Mouse (Mus musculus) left cerebral cortex, postnatal 14 days (tissue): Measurements from ENCODE around the gene Ankrd9. TPM values are rescaled to one million over a fixed set of nuclear protein-coding genes. Genes with fewer than 3 reads are reported as not detected.

Experiments used
- DNase-seq, 2 experiments: peaks; one replicate each; pipeline ENCODE4 v3.0.0; 2021 to 2022; ENCODE audit warnings: low spot score in 2 of 2, mixed read lengths in 1 of 2
- intact Hi-C: fragments of 180-260 bp; cut with DNase I; formaldehyde crosslinking; loops from one replicate; pipeline ENCODE4 v1.15.1; 2025
- total RNA-seq, 2 experiments: library from RNA; stranded (reverse); gene quantifications; 2 replicates each; pipeline ENCODE4 v1.2.3; 2021

Gene Ankrd9
- total RNA-seq, 2 experiments from 2014 or later, result 12.2 to 14.5 TPM

- peak; percentile 90 for DNase-seq
- intact Hi-C loops, result loop anchor here (2.0 to 5.0 kb wide), 2 partner anchors 45 to 55 kb away; partner anchors contain the start of gene Rcor1
These were observed 13.3 kb upstream of the Ankrd9 start for GRCm38 (mm10) chr12:110992128-110992553.

- peak; percentile 62 to 71 for DNase-seq
- intact Hi-C loops, result loop anchor here (2.0 to 5.0 kb wide), 2 partner anchors 46 to 55 kb away; partner anchors contain the start of gene Rcor1
These were observed 12.7 kb upstream of the Ankrd9 start for GRCm38 (mm10) chr12:110991361-110992127.

- intact Hi-C loops, result loop anchor here (5.0 kb wide), 1 partner anchor 47 kb away; the partner anchor contains the start of gene Rcor1
- no peak for DNase-seq
These were observed 11.7 kb upstream of the Ankrd9 start for GRCm38 (mm10) chr12:110990500-110990899.

- no peak for DNase-seq
- intact Hi-C loops, result no loop called here
These were observed 10.6 kb upstream of the Ankrd9 start for GRCm38 (mm10) chr12:110989409-110989808.

- intact Hi-C loops, result no loop called here
These were observed 7.9 kb upstream of the Ankrd9 start for GRCm38 (mm10) chr12:110986536-110987425.

GRCm38 (mm10) chr12:110985141-110985540 lies 6.3 kb upstream of the Ankrd9 start:
- no peak for DNase-seq
- intact Hi-C loops, result no loop called here

More at GRCm38 (mm10) chr12:110986536-110987425, 7.9 kb upstream of the Ankrd9 start:
- no peak for DNase-seq

- intact Hi-C loops, result no loop called here
- no peak for DNase-seq
These were observed 5.8 kb upstream of the Ankrd9 start for GRCm38 (mm10) chr12:110984598-110984997.

- intact Hi-C loops, result no loop called here
- DNase-seq, result no peak
These were observed 4.9 kb upstream of the Ankrd9 start for GRCm38 (mm10) chr12:110983714-110984113.

GRCm38 (mm10) chr12:110983083-110983482 lies 4.2 kb upstream of the Ankrd9 start:
- DNase-seq, result no peak
- intact Hi-C loops, result no loop called here

- intact Hi-C loops, result no loop called here
These were observed 2.9 kb upstream of the Ankrd9 start for GRCm38 (mm10) chr12:110981736-110982135.

GRCm38 (mm10) chr12:110979808-110980207 lies 968 bp upstream of the Ankrd9 start:
- no peak for DNase-seq
- intact Hi-C loops, result no loop called here

More at GRCm38 (mm10) chr12:110981736-110982135, 2.9 kb upstream of the Ankrd9 start:
- no peak for DNase-seq

- intact Hi-C loops, result no loop called here
- DNase-seq, result no peak
These were observed 789 bp downstream of the Ankrd9 start for GRCm38 (mm10) chr12:110977896-110978606.

GRCm38 (mm10) chr12:110977345-110977733 lies 1.5 kb downstream of the Ankrd9 start:
- intact Hi-C loops, result no loop called here
- DNase-seq, result no peak

- intact Hi-C loops, result no loop called here
- DNase-seq, result no peak
These were observed 2.1 kb downstream of the Ankrd9 start for GRCm38 (mm10) chr12:110976589-110977344.

- DNase-seq, result no peak
- intact Hi-C loops, result no loop called here
These were observed 2.9 kb downstream of the Ankrd9 start for GRCm38 (mm10) chr12:110975838-110976468.

GRCm38 (mm10) chr12:110975385-110975784 lies 3.5 kb downstream of the Ankrd9 start:
- intact Hi-C loops, result no loop called here
- no peak for DNase-seq

GRCm38 (mm10) chr12:110974726-110975125 lies 4.1 kb downstream of the Ankrd9 start:
- no peak for DNase-seq
- intact Hi-C loops, result no loop called here

GRCm38 (mm10) chr12:110974295-110974694 lies 4.5 kb downstream of the Ankrd9 start:
- intact Hi-C loops, result no loop called here
- no peak for DNase-seq
